Mouse (Mus musculus) heart, embryonic 16.5 days (tissue): ENCODE measurements around the gene Bpifa1. TPM values are rescaled to one million over a fixed set of nuclear protein-coding genes. Genes with fewer than 3 reads are reported as not detected.
"Not testable (repeated sequence)": the region's sequence is repeated elsewhere in the genome, so short reads cannot be mapped to it uniquely, and the experiment has no call there.

ENCODE experiments used
- ATAC-seq: fragments of 200-750 bp; cut with Nextera tagmentation; replicated peaks from 2 replicates; pipeline ENCODE4 v1.8.0; 2017; ENCODE audit warnings: moderate number of reproducible peaks; ENCODE audit not compliant: insufficient read depth, low FRiP score; ENCODE audit errors: extremely low read depth
- H3K27ac ChIP-seq: fragments of 300-500 bp; sonication (generic); 2 replicates; pipeline ENCODE4 v1.5.1; 2014; ENCODE audit warnings: mild to moderate bottlenecking, low read length, control low read depth, moderate library complexity
- H3K27me3 ChIP-seq: fragments of 300-500 bp; sonication (generic); 2 replicates; pipeline ENCODE4 v1.6.1; 2014; ENCODE audit warnings: low read length, mixed read lengths; ENCODE audit not compliant: control insufficient read depth, insufficient read depth
- H3K36me3 ChIP-seq: fragments of 300-500 bp; sonication (generic); 2 replicates; pipeline ENCODE4 v1.6.1; 2014; ENCODE audit not compliant: control insufficient read depth, insufficient read depth
- H3K4me1 ChIP-seq: fragments of 300-500 bp; sonication (generic); 2 replicates; pipeline ENCODE4 v1.6.1; 2014; ENCODE audit warnings: low read length, mixed read lengths; ENCODE audit not compliant: control insufficient read depth, insufficient read depth
- H3K4me2 ChIP-seq: fragments of 300-500 bp; sonication (generic); 2 replicates; pipeline ENCODE4 v1.6.1; 2014; ENCODE audit warnings: low read depth, mild to moderate bottlenecking, control low read depth, low read length
- H3K4me3 ChIP-seq: fragments of 300-500 bp; sonication (generic); 2 replicates; pipeline ENCODE4 v1.5.1; 2014; ENCODE audit warnings: mild to moderate bottlenecking, control low read depth, low read length
- H3K9ac ChIP-seq: fragments of 300-500 bp; sonication (generic); 2 replicates; pipeline ENCODE4 v1.6.1; 2014; ENCODE audit warnings: low read length, control low read depth
- H3K9me3 ChIP-seq: fragments of 300-500 bp; sonication (generic); replicated peaks from 2 replicates; pipeline ENCODE4 v1.6.1; 2016; ENCODE audit warnings: low read length; ENCODE audit not compliant: control insufficient read depth
- WGBS: fragments of 180-500 bp; shearing (Covaris S2); extraction: QIAGEN DNeasy Blood & Tissue Kit; methylation state at CpG from one replicate; pipeline ENCODE4 v1.1.7; 2014; 5-methylcytosine and 5-hydroxymethylcytosine counted together
- polyA plus RNA-seq: library from polyadenylated mRNA; unstranded; fragments of >200 nt; fragmentation: Nextera tagmentation; extraction: Ambion mirVana; gene quantifications from 2 replicates; pipeline ENCODE4 v1.2.1, GENCODE M21; 2015

Gene Bpifa1
- polyA plus RNA-seq, 1 experiment from 2014 or later: 26.0 TPM

DNA sequence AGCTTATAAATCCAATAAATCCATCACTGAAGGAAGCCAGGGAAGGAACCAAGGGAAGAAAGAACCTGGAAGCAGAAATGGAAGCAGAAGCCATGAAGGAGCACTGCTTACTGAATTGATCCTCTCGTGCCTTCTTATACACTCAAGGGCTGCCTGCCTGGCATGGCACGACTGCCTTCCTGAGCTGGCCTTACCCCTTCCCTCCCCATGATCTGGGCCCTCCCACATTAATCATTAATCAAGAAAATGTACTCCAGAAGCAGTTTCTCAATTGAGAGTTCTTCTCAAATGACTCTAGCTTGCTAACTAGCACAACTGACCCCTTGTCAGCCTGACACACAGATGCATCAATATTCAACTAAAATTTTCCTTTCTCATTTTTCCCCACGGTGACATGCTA is 26.5 kb downstream of the Bpifa1 start:
- no peaks in the 10 kb centered on the region for H3K9me3 ChIP-seq
- peaks cover 2% of the 10 kb centered on the region; the same call in 1 of the 2 replicates for H3K27me3 ChIP-seq
- H3K9ac ChIP-seq: no peak overlapping the region
- H3K4me2 ChIP-seq: no peak overlapping the region
- no peak for ATAC-seq
- H3K4me1 ChIP-seq: no peaks in the 10 kb centered on the region
- no peaks in the 10 kb centered on the region for H3K36me3 ChIP-seq
- WGBS: 63% methylated on average over 3 of the region's 3 CpGs
- no peak overlapping the region for H3K4me3 ChIP-seq
- H3K27ac ChIP-seq: no peak overlapping the region

DNA sequence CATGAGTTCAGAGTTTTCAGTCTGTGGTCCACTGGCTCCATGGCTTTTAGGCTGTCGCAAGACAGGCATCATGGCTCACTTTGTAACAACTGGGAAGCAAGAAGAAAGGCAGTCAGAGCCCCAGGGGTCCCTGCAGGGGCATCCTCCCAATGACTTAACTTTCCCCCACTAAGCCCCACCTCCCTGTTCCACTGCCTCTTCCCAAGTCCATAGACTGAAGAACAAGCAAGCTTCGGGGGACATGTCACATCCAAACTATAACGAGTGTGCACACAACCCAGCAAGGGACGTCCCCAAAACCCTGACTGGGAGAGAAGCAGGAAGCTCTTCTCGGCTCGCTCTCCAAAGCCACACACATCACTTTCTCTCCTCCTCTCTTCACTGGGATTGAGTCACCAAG is 28.9 kb downstream of the Bpifa1 start:
- Histone ChIP-seq H3K27ac (no peak overlapping the region), H3K4me1 (no peaks in the 10 kb centered on the region), H3K36me3 (no peaks in the 10 kb centered on the region), H3K4me3 (no peak overlapping the region), H3K9ac (no peak overlapping the region), H3K9me3 (no peaks in the 10 kb centered on the region), H3K27me3 (peaks cover 2% of the 10 kb centered on the region; the same call in 1 of the 2 replicates), H3K4me2 (no peak overlapping the region)
- no peak for ATAC-seq
- WGBS: 68% methylated on average over 6 of the region's 6 CpGs

DNA sequence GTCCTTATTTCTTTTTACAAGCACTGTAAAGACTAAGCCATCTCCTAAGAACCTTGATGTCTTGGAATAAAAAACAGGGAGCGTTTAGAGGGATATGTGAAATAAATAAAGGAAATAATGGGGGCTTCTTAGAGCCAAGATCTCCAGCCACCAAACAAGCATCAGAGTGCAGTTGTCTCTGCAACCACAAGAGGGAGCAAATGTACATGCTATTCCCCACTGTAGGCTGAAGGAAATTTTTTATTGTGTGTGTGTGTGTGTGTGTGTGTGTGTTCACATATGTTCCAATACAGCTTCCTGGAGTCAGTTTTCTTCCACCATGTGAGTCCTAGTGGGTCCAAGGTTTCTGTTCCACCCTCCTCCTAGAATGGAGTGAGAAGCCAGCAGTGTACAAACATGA is 30.6 kb downstream of the Bpifa1 start:
- Histone ChIP-seq H3K9ac (no peak overlapping the region), H3K9me3 (no peaks in the 10 kb centered on the region), H3K4me3 (no peak overlapping the region), H3K4me2 (no peak overlapping the region), H3K36me3 (no peaks in the 10 kb centered on the region), H3K27me3 (peaks cover 2% of the 10 kb centered on the region; the same call in 1 of the 2 replicates), H3K4me1 (no peaks in the 10 kb centered on the region), H3K27ac (no peak overlapping the region)
- ATAC-seq: no peak
- WGBS: 32% methylated on average over 1 of the region's 1 CpGs

DNA sequence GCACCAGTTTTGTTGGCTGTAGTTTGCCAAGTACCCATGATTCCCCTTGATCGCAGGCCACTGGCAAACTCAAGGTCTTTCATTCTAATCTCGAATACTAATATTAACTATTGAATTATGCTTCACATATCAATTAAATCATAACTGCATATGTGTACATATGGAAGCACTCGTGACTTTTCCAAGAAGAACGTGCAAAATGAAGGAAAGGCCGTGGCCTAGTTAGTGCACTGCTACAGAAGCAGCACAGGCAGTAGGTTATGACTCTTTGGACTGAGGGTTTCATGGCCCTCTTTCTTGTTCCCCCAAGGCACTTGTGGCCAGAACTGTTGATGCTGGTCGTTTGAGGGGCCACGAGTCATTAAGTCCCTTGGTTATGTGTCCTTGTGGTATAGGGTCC is 39.2 kb downstream of the Bpifa1 start:
- H3K4me3 ChIP-seq, H3K4me2 ChIP-seq, H3K9me3 ChIP-seq, H3K4me1 ChIP-seq, H3K9ac ChIP-seq, H3K36me3 ChIP-seq, H3K27me3 ChIP-seq, H3K27ac ChIP-seq, ATAC-seq: not testable (repeated sequence)
- 78% methylated on average over 7 of the region's 7 CpGs for WGBS

DNA sequence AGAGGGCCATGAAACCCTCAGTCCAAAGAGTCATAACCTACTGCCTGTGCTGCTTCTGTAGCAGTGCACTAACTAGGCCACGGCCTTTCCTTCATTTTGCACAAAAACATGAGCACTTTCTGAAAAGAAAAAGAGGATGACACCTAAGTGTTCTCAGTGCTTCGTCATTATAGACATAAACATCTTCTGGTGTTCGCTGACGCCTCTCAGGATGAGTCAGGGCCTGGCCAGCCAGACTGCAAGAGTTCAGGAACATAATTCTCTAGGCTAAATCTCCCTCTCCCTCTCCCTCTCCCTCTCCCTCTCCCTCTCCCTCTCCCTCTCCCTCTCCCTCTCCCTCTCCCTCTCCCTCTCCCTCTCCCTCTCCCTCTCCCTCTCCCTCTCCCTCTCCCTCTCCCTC is 40.4 kb downstream of the Bpifa1 start:
- H3K4me3 ChIP-seq, H3K27ac ChIP-seq, H3K9me3 ChIP-seq, H3K4me2 ChIP-seq, ATAC-seq, H3K4me1 ChIP-seq, H3K27me3 ChIP-seq, H3K36me3 ChIP-seq, H3K9ac ChIP-seq: not testable (repeated sequence)
- WGBS: 75% methylated on average over 4 of the region's 4 CpGs

DNA sequence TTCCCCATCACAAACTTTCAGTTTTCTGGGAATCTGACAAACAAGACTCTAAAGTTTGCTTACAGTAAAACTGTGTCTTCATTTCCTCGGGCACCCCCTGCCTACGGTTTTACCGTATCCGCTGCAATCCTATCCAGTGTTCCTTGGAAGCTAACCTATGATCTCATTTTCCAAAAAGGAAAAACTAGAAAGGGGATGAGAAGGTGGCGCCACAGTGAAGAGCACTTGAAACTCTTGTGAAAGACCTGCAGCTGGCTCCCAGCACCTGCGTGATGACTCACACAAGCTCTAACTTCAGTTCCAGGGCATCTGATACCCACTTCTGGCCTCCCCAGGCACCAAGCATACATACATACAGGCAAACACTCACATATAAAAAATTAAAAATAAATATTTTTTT is 42.6 kb downstream of the Bpifa1 start:
- H3K27me3 ChIP-seq: no peaks in the 10 kb centered on the region
- H3K36me3 ChIP-seq: no peaks in the 10 kb centered on the region
- peak overlapping the region; percentile 27; the same call in 1 of the 2 replicates for H3K27ac ChIP-seq
- ATAC-seq: no peak
- H3K9ac ChIP-seq: no peak overlapping the region
- no peak overlapping the region for H3K4me2 ChIP-seq
- no peaks in the 10 kb centered on the region for H3K9me3 ChIP-seq
- WGBS: 69% methylated on average over 6 of the region's 6 CpGs
- H3K4me1 ChIP-seq: no peaks in the 10 kb centered on the region
- no peak overlapping the region for H3K4me3 ChIP-seq

DNA sequence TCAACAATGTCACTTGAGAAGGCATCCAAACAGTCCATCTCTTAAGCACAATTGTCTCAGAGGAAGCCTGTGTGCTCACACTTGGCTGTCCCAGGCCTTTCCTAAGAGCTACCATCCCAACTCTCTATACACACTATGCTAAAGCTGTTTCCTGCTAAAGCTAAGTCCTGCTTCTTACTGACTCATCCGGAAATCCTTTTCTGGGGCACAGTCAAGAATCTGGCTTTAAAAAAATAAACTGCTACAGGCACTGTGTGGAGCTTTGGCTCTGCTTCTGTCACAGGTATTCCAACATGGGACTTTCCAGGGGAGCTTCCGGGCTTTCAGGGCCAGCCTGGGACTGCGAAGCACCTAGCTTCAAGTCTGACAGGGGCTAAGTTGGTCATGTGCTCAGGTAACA is 43.1 kb downstream of the Bpifa1 start:
- Histone ChIP-seq H3K4me2 (no peak overlapping the region), H3K27ac (0 out of 2 replicates have a peak overlapping the region, but pooled peaks have one; percentile 5), H3K4me1 (no peaks in the 10 kb centered on the region), H3K27me3 (no peaks in the 10 kb centered on the region), H3K36me3 (no peaks in the 10 kb centered on the region), H3K4me3 (no peak overlapping the region), H3K9me3 (no peaks in the 10 kb centered on the region), H3K9ac (no peak overlapping the region)
- ATAC-seq: no peak; the same call in 1 of the 2 replicates
- 73% methylated on average over 3 of the region's 3 CpGs for WGBS

DNA sequence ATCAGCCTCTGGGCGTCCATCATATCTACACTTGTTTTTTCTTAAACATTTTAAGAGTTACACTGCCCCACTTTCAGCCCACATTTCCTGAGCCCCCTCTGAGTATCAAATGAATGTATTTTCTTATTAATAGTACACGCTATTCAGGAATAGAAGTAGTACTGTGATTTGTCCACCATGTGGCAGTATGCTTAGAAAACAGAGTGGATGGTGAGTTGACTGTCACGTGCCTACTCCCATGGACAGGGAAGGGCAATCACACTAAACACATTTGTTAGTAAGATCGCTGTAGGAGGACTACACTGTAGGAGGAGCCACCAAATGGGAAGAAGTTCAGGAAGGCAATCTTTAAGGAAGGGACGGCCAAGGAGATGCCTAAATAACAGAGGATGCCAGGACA is 44.8 kb downstream of the Bpifa1 start:
- no peak overlapping the region for H3K4me3 ChIP-seq

DNA sequence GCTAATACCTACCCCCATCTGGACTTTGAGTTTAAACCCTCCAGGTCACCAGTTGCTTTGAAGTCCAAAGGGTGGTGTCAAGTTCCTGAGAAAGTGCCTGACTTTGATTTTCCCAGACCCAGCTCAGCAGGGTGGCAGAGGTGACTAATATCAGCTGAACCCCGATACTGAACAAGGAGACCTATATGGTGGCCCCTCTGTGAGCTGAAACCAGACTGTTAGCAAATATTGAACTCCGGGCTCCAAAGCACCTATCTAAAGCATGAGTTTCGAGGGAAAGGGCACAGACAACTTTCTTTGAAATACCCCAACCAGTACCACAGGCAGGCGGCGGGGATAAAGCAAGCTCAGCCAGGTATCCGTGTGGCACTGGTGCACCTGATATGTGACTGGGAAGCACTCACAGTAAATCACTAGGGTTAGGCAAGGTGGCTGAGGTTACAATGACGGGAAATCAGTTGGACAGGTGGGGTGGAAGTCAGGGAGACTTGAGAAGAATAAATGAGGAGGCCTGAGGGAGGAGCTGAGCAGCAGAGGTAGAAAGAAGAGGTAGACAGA is 47.3 kb downstream of the Bpifa1 start:
- no peak for ATAC-seq
- Histone ChIP-seq H3K27ac (no peak overlapping the region), H3K9ac (no peak overlapping the region), H3K4me2 (no peak overlapping the region), H3K4me1 (peaks cover 16% of the 10 kb centered on the region), H3K36me3 (no peaks in the 10 kb centered on the region), H3K9me3 (no peaks in the 10 kb centered on the region), H3K27me3 (no peaks in the 10 kb centered on the region), H3K4me3 (no peak overlapping the region)
- WGBS: 83% methylated on average over 7 of the region's 7 CpGs

More for the DNA sequence above, 44.8 kb downstream of the Bpifa1 start:
- 37% methylated on average over 5 of the region's 5 CpGs for WGBS
- no peak for ATAC-seq
- Histone ChIP-seq H3K27ac (no peak overlapping the region), H3K9me3 (no peaks in the 10 kb centered on the region), H3K9ac (no peak overlapping the region), H3K4me1 (peaks cover 8% of the 10 kb centered on the region), H3K27me3 (no peaks in the 10 kb centered on the region), H3K4me2 (no peak overlapping the region), H3K36me3 (no peaks in the 10 kb centered on the region)
